Mouse (Mus musculus) lung, embryonic 15.5 days (tissue): Measurements from ENCODE around the gene Spata6. TPM values are rescaled to one million over a fixed set of nuclear protein-coding genes. Genes with fewer than 3 reads are reported as not detected.
A peak's percentile ranks its signal among the peaks of the same experiment; 100 is the strongest.

Source experiments
- ATAC-seq: fragments of 200-750 bp; cut with Nextera tagmentation; 2 replicates; pipeline ENCODE4 v1.8.0; 2017; ENCODE audit warnings: moderate number of reproducible peaks, borderline replicate concordance; ENCODE audit not compliant: low FRiP score, low TSS enrichment; ENCODE audit errors: extremely low read depth
- H3K27ac ChIP-seq: fragments of 300-500 bp; sonication (generic); 2 replicates; pipeline ENCODE4 v1.5.1; 2015; ENCODE audit warnings: moderate library complexity, mild to moderate bottlenecking, inconsistent platforms
- H3K27me3 ChIP-seq: fragments of 300-500 bp; sonication (generic); 2 replicates; pipeline ENCODE4 v1.6.1; 2015; ENCODE audit warnings: inconsistent platforms
- H3K36me3 ChIP-seq: fragments of 300-500 bp; sonication (generic); 2 replicates; pipeline ENCODE4 v1.6.1; 2015; ENCODE audit warnings: inconsistent platforms
- H3K4me1 ChIP-seq: fragments of 300-500 bp; sonication (generic); 2 replicates; pipeline ENCODE4 v1.6.1; 2015; ENCODE audit warnings: inconsistent platforms
- H3K4me2 ChIP-seq: fragments of 300-500 bp; sonication (generic); 2 replicates; pipeline ENCODE4 v1.6.1; 2015; ENCODE audit warnings: inconsistent platforms, mild to moderate bottlenecking, moderate library complexity
- H3K4me3 ChIP-seq: fragments of 300-500 bp; sonication (generic); 2 replicates; pipeline ENCODE4 v1.5.1; 2015; ENCODE audit warnings: mild to moderate bottlenecking, inconsistent platforms
- H3K9ac ChIP-seq: fragments of 300-500 bp; sonication (generic); 2 replicates; pipeline ENCODE4 v1.6.1; 2015; ENCODE audit warnings: inconsistent platforms
- H3K9me3 ChIP-seq: fragments of 300-500 bp; sonication (generic); 2 replicates; pipeline ENCODE4 v1.6.1; 2016; ENCODE audit warnings: inconsistent platforms
- WGBS: fragments of 180-500 bp; shearing (Covaris S2); methylation state at CpG from one replicate; pipeline ENCODE4 v1.1.7; 2015; 5-methylcytosine and 5-hydroxymethylcytosine counted together
- polyA plus RNA-seq: library from polyadenylated mRNA; unstranded; fragments of >200 nt; fragmentation: Nextera tagmentation; extraction: Ambion mirVana; gene quantifications from 2 replicates; pipeline ENCODE4 v1.2.1, GENCODE M21; 2015

The Spata6 gene
- polyA plus RNA-seq, 1 experiment from 2014 or later = 34.8 TPM

DNA sequence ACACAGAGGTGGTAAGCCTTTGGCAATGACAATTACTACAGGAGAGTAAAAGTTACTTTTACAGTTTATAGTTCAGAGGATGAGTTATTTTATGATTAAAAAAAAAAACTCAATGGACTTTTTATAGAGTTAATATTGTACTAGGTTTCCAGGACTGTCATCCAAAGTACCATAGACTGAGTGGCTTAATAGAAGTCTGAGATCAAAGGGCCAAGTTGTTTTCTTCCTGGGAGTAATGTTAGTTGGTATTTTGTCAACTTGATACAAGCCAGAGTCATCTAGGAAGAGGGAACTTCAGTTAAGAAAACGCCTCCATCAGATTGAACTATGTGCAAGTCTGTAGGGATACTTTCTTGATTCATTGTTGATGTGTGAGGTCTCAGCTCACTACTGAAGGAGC lies 18.4 kb upstream of the Spata6 start:
- no peak overlapping the region for H3K4me3 ChIP-seq
- no peak overlapping the region for H3K4me2 ChIP-seq
- no peak overlapping the region for H3K27ac ChIP-seq
- no peaks in the 10 kb centered on the region for H3K27me3 ChIP-seq
- H3K4me1 ChIP-seq = no peaks in the 10 kb centered on the region
- H3K9me3 ChIP-seq = no peaks in the 10 kb centered on the region
- WGBS = 52% methylated on average over 1 of the region's 1 CpGs
- H3K9ac ChIP-seq = no peak overlapping the region
- no peak for ATAC-seq
- H3K36me3 ChIP-seq = no peaks in the 10 kb centered on the region

DNA sequence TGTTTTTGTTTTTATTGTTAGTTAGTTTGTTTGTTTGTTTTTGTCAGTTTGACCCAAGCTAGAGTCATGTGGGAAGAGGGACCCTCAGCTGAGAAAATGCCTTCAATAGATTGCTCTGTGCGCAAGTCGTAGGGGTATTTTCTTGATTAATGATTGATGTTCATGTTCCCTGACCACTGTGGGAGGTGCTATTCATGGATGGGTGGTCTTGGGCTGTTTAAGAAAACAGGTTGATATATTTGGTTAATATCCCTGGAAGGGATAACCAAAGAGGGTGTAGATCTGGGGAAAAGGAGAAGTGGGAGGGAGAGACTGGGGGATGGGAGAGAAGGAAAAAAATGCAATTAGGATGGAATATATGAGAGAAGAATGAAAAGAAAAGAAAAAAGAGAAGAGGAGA lies 15.7 kb upstream of the Spata6 start:
- H3K27ac ChIP-seq = no peak overlapping the region
- H3K36me3 ChIP-seq = no peaks in the 10 kb centered on the region
- 78% methylated on average over 2 of the region's 2 CpGs for WGBS
- no peaks in the 10 kb centered on the region for H3K27me3 ChIP-seq
- no peak overlapping the region for H3K4me2 ChIP-seq
- H3K4me1 ChIP-seq = no peaks in the 10 kb centered on the region
- no peak overlapping the region for H3K4me3 ChIP-seq
- H3K9me3 ChIP-seq = no peaks in the 10 kb centered on the region
- H3K9ac ChIP-seq = no peak overlapping the region
- no peak for ATAC-seq

DNA sequence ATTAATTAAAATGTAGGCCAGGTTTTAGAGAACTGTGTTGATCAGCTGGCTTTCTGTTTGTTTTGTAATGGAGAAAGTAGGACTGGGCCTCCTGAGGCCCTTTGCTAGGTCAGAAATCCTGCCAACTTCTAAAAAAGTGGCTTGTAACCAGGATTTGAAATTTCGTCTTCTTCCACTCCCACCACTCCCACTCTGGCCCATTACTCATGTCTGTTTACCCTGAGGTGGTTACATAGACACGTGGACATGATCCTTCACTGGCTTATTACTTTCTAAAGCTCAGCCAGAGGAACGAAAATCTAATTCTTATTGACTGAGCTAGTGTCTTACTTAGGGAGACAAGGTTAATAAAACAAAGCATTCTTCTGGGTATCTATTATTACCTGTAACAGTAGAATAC lies 14.8 kb upstream of the Spata6 start:
- H3K36me3 ChIP-seq = no peaks in the 10 kb centered on the region
- no peak overlapping the region for H3K9ac ChIP-seq
- no peaks in the 10 kb centered on the region for H3K9me3 ChIP-seq
- no peak for ATAC-seq
- H3K27ac ChIP-seq = no peak overlapping the region
- H3K27me3 ChIP-seq = no peaks in the 10 kb centered on the region
- WGBS = 36% methylated on average over 3 of the region's 3 CpGs
- no peak overlapping the region for H3K4me2 ChIP-seq
- no peak overlapping the region for H3K4me3 ChIP-seq
- H3K4me1 ChIP-seq = no peaks in the 10 kb centered on the region

DNA sequence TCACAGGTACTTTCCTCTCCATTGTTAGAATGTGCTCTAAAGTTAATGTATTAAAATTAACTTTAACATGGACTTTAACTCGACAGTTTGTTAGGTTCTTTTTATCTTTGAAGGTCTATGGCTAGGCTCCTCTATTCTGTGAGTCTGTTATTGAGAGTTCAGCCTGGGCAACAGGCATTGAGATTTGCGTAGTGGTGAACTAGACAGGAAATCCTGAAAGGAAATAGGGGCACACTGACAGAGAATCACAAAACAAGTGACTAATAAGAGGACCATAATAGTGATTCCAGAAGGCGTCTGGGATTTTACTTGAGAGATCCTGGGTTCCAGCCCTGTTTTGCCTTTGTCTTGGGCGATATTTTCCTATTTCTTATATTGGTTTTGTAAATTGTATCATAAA lies 488 bp upstream of the Spata6 start:
- H3K4me2 ChIP-seq = peak overlapping the region; percentile 50
- no peaks in the 10 kb centered on the region for H3K9me3 ChIP-seq
- H3K4me3 ChIP-seq = peak overlapping the region; percentile 73
- no peaks in the 10 kb centered on the region for H3K27me3 ChIP-seq
- no peak for ATAC-seq
- H3K36me3 ChIP-seq = no peaks in the 10 kb centered on the region
- no peak overlapping the region for H3K9ac ChIP-seq
- H3K4me1 ChIP-seq = peaks cover 8% of the 10 kb centered on the region; the same call in 1 of the 2 replicates
- WGBS = 63% methylated on average over 4 of the region's 4 CpGs
- H3K27ac ChIP-seq = peak overlapping the region; percentile 84; the same call in 1 of the 2 replicates

DNA sequence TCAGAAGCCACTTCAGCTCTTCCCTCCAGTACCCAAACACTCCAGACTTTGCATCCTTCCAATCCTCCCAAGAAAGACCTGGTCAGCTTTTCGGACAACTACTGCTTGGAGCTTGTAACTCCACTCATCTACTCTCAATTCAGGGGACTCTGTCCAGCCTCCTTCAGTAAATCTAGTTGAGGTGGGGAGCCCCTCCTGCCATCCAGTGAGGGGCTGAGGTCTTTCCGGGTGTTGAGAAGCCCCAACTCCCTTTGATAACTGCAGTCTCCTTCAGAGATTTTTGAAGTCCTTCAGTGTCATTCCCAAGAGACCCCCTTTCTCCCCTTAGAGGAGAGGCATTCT lies 849 bp downstream of the Spata6 start:
- Histone ChIP-seq H3K27ac (peak overlapping the region; percentile 84), H3K9me3 (no peaks in the 10 kb centered on the region), H3K4me1 (peaks cover 8% of the 10 kb centered on the region; the same call in 1 of the 2 replicates), H3K36me3 (0 out of 2 replicates have a peak, but pooled peaks cover 5% of the 10 kb centered on the region), H3K4me3 (peak overlapping the region; percentile 73), H3K27me3 (no peaks in the 10 kb centered on the region), H3K9ac (peak overlapping the region; percentile 63), H3K4me2 (peak overlapping the region; percentile 50)
- ATAC-seq = peak; percentile 15; the same call in 1 of the 2 replicates
- 7% methylated on average over 2 of the region's 2 CpGs for WGBS

DNA sequence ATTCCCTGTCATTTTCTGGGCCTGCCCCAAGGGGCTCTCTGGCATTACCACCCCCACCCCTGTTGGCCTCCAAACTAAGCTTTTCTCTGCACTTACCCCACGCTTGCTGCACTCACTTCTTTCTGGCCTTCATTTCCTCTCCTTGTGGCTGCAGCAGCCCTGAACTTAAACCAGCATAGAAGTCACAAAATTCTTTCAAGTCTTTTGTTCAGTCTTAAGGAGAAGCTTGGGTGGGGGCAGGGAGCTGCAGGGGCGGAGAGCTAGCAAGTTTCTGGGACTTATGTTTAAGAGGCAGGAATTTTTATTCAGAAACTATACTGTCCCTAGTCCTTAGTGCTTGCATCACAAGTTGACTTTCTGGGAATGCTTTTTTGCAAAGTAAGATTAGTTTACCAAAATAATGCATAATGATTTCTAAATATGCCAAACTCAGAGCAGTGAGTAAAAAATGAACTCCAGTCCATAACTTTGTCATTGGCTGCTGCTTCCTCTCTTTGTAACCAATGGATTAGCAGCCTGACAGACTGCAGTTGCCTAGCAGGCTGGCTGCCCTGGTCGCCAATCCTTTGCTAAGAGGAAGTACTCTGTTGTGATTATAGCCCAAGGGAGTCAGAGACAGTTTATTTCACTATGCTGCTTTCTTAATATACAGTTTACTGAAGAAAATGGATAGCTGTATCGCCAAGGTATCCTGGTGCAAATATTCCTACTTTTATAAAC lies 1.5 kb downstream of the Spata6 start:
- 0 out of 2 replicates have a peak, but pooled peaks cover 5% of the 10 kb centered on the region for H3K36me3 ChIP-seq
- ATAC-seq = peak; percentile 37; the same call in 1 of the 2 replicates
- peak overlapping the region; percentile 84 for H3K27ac ChIP-seq
- no peaks in the 10 kb centered on the region for H3K27me3 ChIP-seq
- peak overlapping the region; percentile 73 for H3K4me3 ChIP-seq
- peak overlapping the region; percentile 50 for H3K4me2 ChIP-seq
- H3K9me3 ChIP-seq = no peaks in the 10 kb centered on the region
- peaks cover 8% of the 10 kb centered on the region; the same call in 1 of the 2 replicates for H3K4me1 ChIP-seq
- no peak overlapping the region for H3K9ac ChIP-seq
- 19% methylated on average over 4 of the region's 4 CpGs for WGBS

DNA sequence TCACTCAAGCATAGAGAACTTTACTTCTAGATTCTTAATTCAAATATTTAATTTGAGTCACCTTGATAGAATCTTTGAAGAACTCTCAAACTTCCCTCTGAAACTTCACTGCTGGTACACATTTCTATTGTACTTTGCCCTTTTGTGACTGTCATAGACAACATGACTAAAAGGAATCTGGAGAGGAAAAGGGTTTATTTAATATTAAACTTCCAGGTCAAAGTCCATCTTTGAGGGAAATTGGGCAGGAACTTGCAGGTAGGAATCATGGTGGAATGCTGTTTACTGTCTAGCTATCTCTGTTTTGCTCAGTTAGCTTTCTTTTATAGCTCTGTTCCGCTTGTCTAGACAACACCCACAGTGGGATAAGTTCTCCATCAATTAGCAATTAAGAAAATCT lies 17.8 kb downstream of the Spata6 start:
- no peaks in the 10 kb centered on the region for H3K4me1 ChIP-seq
- H3K4me3 ChIP-seq = no peak overlapping the region
- H3K9ac ChIP-seq = no peak overlapping the region
- H3K9me3 ChIP-seq = no peaks in the 10 kb centered on the region
- no peak overlapping the region for H3K27ac ChIP-seq
- H3K27me3 ChIP-seq = no peaks in the 10 kb centered on the region
- 89% methylated on average over 1 of the region's 1 CpGs for WGBS
- H3K36me3 ChIP-seq = no peaks in the 10 kb centered on the region
- no peak overlapping the region for H3K4me2 ChIP-seq
- ATAC-seq = no peak

DNA sequence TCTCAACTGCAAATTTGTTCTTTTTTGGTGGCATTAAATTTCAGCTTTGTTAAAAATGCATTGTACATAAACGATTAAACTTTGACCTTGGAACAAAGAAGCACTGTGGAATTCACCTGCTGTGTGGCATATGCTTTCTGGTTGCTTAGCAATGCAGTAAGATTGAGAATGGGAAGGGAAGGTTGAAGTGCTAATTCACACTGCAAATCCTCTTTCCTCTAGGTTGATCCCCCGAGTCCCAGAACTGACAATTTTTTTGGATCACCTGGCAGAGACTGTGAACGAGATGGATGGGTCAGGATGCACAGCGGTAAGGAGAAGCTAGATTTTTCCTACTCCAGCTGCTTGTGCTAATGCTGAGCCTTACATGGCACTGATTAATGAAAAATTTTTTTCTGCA lies 60.7 kb downstream of the Spata6 start:
- no peaks in the 10 kb centered on the region for H3K4me1 ChIP-seq
- H3K27ac ChIP-seq = no peak overlapping the region
- H3K9me3 ChIP-seq = no peaks in the 10 kb centered on the region
- H3K4me2 ChIP-seq = no peak overlapping the region
- H3K27me3 ChIP-seq = no peaks in the 10 kb centered on the region
- no peak for ATAC-seq
- WGBS = 61% methylated on average over 4 of the region's 4 CpGs
- H3K4me3 ChIP-seq = no peak overlapping the region
- no peaks in the 10 kb centered on the region for H3K36me3 ChIP-seq
- H3K9ac ChIP-seq = no peak overlapping the region

DNA sequence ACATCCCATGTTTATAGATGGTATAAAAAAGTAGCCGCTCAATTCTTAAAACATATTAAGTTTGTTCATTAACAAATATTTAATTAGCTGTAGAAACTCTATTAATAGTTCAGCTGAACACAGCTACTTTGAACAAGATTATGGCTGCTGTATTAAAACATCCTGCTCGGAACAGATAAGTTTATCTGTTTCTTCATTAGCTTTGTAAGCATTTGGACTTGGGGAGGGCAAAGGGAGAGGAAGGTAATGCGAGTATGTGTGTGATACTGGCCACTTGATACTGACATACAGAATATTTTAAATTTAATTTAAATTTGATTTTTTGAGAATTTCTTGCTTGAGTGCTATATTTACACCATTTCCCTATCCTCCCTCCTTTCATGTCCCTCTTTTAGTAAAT lies 80.1 kb downstream of the Spata6 start:
- Histone ChIP-seq H3K36me3 (no peaks in the 10 kb centered on the region), H3K4me1 (no peaks in the 10 kb centered on the region), H3K9ac (no peak overlapping the region), H3K27me3 (no peaks in the 10 kb centered on the region), H3K4me3 (no peak overlapping the region), H3K9me3 (no peaks in the 10 kb centered on the region), H3K27ac (no peak overlapping the region), H3K4me2 (no peak overlapping the region)
- 84% methylated on average over 3 of the region's 3 CpGs for WGBS
- ATAC-seq = no peak

DNA sequence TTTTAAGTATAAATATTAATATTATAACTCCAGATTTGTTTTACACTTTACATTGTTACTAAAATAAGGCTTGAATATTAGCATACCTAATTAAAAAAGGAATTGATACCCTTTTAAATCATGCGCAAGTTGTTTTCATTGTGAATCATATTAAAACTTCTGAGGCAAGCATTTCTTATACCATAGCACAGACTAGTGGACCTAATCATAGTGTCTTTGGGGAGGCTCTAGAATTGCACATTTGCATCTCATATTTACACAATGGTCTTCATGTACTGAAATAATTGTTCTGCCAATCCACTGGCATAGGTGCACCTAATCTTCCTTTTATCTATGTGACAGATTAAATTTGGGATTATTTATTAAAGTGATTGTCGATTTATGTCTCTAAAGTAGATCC lies 83.4 kb downstream of the Spata6 start:
- H3K9ac ChIP-seq = no peak overlapping the region
- H3K36me3 ChIP-seq = no peaks in the 10 kb centered on the region
- H3K4me3 ChIP-seq = no peak overlapping the region
- no peak overlapping the region for H3K27ac ChIP-seq
- no peak for ATAC-seq
- H3K27me3 ChIP-seq = no peaks in the 10 kb centered on the region
- H3K4me1 ChIP-seq = no peaks in the 10 kb centered on the region
- H3K4me2 ChIP-seq = no peak overlapping the region
- H3K9me3 ChIP-seq = no peaks in the 10 kb centered on the region
- WGBS = 88% methylated on average over 2 of the region's 2 CpGs

DNA sequence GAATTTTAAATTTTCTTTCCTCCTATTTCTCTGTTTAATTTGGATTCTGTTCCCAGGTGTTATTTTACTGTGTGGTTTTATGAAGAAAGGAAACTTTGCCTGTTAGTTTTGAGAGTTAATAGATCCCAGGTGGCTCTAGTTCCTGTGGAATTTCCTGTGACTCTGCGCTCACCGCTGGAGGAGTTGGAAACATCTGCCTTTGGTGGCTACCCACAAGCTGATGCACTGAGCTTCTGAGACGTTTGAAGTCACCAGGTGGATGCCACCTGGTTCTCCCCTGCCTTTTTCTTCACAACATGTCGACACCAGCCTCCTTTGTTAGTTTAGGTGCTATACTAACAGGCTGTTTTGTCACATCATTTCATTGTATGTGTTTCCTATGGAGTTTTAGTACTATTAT lies 97.7 kb downstream of the Spata6 start:
- H3K4me3 ChIP-seq = no peak overlapping the region
- H3K36me3 ChIP-seq = no peaks in the 10 kb centered on the region
- no peaks in the 10 kb centered on the region for H3K9me3 ChIP-seq
- no peak overlapping the region for H3K27ac ChIP-seq
- no peaks in the 10 kb centered on the region for H3K27me3 ChIP-seq
- 50% methylated on average over 4 of the region's 4 CpGs for WGBS
- ATAC-seq = no peak
- H3K9ac ChIP-seq = no peak overlapping the region
- no peaks in the 10 kb centered on the region for H3K4me1 ChIP-seq
- H3K4me2 ChIP-seq = no peak overlapping the region

DNA sequence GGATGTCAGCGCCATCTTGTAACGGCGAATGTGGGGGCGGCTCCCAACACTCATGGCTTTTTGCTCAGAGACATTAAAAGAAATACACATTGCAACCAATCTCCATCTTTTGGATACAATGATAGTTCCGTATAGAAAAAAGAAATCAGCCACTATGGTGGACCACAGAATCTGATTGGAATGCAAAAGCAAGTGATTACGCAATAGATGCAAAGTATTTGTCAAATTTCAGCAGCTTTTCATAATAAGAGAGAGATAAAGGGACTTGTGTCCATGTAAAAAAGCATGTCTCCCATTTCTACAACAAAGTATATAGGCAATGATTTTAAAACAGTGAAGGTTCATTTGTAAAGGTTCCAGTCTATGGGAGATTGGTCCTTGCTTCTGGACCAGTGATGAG lies 119.1 kb downstream of the Spata6 start:
- Histone ChIP-seq H3K9ac (no peak overlapping the region), H3K27me3 (no peaks in the 10 kb centered on the region), H3K4me3 (no peak overlapping the region), H3K36me3 (no peaks in the 10 kb centered on the region), H3K4me2 (no peak overlapping the region), H3K9me3 (no peaks in the 10 kb centered on the region), H3K27ac (no peak overlapping the region), H3K4me1 (no peaks in the 10 kb centered on the region)
- 89% methylated on average over 6 of the region's 6 CpGs for WGBS
- no peak for ATAC-seq

DNA sequence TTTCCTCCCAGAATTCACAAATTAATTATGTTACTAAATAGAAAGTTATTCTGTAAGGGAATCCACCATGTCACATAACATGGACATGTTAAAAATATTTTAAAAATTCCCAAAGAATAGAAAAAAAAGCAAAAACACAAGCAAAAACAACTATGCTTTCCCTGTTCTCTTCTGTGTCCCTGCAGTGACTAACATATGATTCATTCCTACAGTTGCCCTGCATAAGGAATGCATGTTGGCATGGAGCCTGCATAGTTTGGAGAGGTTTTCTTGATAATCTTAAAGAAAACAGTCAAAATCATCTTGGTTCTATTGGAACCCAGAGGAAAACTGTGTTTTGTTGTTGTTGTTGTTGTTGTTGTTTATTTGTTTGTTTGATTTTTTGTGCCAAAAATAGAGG lies 132.8 kb downstream of the Spata6 start:
- ATAC-seq = no peak
- H3K27me3 ChIP-seq = no peaks in the 10 kb centered on the region
- no peaks in the 10 kb centered on the region for H3K9me3 ChIP-seq
- no peak overlapping the region for H3K4me2 ChIP-seq
- H3K4me1 ChIP-seq = no peaks in the 10 kb centered on the region
- H3K36me3 ChIP-seq = no peaks in the 10 kb centered on the region
- H3K27ac ChIP-seq = no peak overlapping the region
- H3K9ac ChIP-seq = no peak overlapping the region
- H3K4me3 ChIP-seq = no peak overlapping the region
